Mouse (Mus musculus) right cerebral cortex, adult 18-20 months (tissue): Measurements from ENCODE around the gene Frmd8.

Source experiments
- DNase-seq: peaks from one replicate; pipeline ENCODE4 v3.0.0; 2022; ENCODE audit warnings: mixed read lengths

The Frmd8 gene

DNA sequence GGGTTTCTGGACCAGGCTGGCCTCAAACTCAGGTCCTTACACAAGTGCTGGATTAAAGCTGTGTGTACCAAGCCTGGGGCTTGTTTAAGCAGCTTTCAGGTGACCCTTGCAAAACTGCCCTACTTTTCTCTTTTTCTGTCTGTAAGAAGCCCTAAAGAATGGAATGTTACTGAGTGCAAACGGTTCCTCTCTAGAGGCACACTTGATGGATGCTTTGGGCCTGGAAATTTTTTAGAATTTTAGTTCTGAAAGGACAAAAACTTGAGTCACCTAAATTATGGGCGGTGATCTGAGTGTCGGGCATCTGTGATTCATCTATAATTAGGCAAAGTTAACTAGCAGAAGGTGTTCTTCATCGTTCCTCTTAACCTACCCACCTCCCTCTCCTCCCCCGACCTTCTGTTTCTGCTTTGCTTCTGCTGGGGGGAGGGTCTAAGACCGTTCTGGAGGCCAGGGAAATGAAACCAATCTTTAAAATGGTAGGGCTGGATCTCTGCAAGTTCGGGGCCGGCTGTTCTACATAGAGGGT is 70.6 kb downstream of the Frmd8 start:
- DNase-seq: peak; percentile 84

DNA sequence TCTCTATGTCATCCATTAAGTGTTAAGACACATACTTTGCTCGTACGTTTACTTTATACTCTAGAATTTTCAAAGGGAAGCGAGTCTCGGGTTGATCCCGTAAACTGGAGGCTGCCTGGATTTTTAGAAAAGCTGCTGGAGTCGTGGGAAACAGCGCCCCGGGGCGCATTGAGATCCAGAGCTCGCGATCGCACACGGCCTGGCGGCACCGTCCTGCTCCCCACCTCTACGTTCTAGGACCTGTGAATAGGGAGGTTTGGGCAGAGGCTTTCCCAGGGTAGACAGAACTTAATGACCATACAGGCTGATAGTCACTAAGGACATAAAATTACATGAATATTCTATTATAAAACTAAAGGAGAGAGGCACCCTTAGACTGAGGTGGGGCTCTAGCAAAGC is 71.2 kb downstream of the Frmd8 start:
- no peak for DNase-seq

DNA sequence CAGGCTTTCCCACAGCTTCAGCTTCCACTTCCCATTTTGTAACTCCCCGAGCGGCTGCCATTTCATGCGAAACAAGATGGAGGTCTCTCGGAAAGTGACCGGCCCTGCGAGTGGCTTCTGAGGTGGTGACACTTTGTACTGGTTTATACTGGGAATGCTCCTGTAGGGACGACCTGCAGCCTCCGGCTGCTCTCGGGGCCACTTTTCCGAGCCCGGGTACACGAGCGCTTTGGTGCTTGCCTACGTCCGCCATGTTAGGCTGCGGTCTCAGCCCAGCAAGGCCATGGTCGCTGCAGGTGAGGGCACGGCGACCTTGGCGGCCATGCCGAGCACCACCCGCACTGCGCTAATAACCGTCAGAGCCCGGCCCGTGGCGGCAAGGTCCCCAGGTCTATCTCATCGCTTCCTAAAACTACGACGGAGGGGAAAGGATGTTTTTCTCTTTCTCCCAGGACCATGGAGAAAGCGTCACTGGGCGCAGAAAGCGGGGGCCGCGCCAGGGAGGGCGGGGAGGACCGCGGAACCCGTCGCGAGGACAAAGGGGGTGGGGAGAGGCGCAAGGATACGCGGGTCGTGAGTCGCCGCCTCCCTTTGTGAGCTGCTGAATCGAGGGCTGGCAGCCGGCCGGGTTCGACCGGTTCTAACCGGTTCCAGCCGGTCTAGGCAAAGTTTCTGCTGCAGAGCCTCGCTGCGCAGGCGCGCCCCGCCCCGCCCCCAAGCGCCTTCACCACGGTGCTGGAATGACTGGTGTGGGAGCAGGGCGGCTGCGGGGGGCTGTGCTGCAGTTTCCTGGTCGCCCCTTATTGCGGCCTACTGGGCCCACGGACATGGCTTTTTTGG is 71.8 kb downstream of the Frmd8 start:
- DNase-seq: peak; percentile 98

DNA sequence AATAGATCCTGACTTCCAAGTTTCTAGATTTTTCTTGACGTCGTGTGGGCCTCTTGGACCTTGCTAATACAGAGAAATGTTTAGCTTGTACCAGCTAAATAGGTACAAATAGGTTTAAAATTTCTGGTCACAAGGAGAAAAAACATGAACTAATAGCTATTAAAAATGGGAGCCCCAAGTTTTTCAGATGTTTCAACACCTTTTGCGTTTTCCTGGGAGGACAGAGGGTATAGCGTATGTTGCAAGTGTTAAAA is 72.4 kb downstream of the Frmd8 start:
- DNase-seq: no peak

DNA sequence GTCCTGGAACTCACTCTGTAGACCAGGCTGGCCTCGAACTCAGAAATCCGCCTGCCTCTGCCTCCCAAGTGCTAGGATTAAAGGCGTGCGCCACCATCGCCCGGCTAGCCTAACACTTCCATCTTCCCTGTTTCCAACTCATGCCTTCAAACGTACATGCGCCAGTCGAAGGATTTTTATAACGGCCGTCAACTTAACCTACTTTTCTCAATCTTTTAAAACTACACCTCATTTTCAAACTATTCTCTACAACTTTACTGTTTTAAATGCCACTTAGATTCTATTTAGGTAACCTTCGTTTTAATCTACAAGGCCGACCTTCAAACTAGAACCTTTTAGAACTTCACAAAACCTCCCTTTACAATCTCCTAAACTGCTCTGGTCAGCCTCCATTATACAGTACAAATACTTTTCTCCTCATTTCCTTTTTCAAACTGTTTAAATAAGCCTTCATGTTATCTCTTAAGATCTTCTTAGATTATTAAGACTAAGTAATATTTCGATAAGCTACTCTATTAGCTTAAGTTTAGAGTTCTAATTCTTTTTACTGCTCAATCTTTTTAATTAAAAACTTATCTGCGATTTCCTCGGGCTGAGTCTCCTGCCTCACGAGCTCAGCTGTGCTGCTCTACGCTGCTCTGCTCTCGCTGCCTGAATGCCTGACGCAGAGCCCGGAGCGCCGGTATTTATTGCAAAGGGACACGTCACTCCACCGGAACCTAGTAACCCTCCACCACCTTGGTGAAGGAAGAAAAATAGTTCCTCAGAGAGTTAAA is 72.9 kb downstream of the Frmd8 start:
- peak; percentile 93 for DNase-seq

DNA sequence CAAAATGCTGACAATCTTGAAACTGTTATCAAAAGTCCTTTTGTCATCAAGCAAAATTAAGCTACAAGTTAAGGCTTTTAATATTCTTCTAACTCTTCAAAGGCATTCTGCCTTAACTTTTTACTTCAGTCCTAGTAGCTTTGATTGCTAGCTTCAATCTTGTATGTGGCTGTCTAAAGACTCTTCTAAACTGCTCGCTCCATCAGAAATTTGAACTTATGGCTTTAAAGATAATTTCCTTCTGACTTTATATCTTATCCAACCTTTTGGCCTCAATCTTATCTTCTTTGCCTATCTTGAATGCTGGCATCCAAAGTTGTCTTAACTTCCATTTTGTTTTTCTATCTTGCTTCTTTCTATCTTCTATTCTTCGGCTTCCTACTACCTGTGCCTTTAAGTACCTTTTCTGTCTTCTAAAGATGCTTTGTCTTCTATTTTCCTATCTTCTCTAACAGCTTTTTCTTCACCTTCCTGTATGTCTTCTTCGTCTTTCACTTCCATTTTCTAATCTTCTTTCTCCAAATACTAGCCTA is 73.6 kb downstream of the Frmd8 start:
- no peak for DNase-seq

DNA sequence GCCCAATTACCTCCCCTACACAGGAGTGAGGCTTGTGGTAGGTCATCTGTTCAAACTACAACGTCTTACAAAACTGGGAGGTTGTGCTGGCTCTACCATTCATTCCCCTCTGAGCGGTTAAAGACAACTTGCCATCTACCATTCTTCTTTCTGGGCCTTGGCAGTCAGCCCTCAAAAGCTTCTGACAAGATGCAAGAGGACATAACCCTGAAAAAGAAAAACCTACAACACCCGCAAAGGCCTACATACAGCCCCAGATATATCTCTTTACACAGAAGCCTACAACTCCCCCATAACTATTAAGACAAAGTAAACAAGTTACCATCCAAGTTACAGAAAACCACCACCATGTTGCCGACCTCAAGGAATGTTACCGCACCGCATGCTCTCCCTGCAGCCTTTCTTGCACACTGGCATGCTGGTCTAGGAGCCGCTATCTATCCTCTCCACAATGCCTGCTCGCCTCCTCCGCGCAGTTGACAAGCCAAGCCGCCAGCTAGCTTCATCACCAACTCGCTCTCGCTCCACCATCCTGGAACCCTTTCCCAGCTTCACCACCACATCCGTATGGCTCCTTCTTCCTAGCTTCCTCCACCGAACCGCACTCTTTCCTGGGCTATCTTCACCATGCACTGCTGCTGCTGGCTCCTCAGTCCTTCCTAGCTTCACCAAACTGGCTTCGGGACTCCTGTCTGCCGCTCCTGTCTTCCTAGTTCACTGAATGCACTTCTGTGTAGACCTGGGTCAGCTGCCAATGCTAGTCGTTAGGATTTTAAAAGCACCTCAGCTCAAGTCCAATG is 74.2 kb downstream of the Frmd8 start:
- no peak for DNase-seq

DNA sequence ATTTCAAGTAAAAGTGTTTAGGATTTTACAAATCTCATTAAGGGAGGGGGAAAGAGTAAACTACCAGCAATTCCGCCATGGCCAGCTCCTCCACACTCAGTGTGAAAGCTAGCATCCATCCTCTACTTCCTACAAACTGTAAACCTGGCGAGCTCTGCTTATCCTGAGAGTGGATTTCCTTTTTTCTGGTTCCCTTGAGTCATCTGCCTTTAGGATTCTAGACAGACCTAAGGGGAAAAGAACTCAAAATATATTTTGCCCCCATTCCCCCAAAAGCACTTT is 74.8 kb downstream of the Frmd8 start:
- DNase-seq: no peak
